Mouse (Mus musculus) heart, adult 18-20 months (tissue): ENCODE results near the gene Rer1. TPM values are rescaled to one million over a fixed set of nuclear protein-coding genes. Genes with fewer than 3 reads are reported as not detected.

Experiments
- DNase-seq, 2 experiments: peaks; one replicate each; pipeline ENCODE4 v3.0.0; 2021 to 2022; ENCODE audit warnings: mixed read lengths in 1 of 2
- total RNA-seq, 2 experiments: library from RNA; stranded (reverse); gene quantifications; 2 replicates each; pipeline ENCODE4 v1.2.3; 2021

Rer1 gene
- total RNA-seq, 2 experiments from 2014 or later, result 72.0 to 75.8 TPM

- no peak for DNase-seq
Observed at GRCm38 (mm10) chr4:155024170-155025010, 61.8 kb downstream of the Rer1 start.

Other genes with a start within 250 kb of the Rer1 start
- under 1 TPM; 0.15 to 0.18 TPM for gene Ttc34, start 248.9 kb downstream of the Rer1 start, total RNA-seq
- gene Mmel1, start 216.8 kb downstream of the Rer1 start, total RNA-seq, result under 1 TPM; 0.10 to 0.13 TPM
- gene Fam213b, start 187.2 kb downstream of the Rer1 start, total RNA-seq, result 10 to 100 TPM; 82.5 to 98.2 TPM
- gene Tnfrsf14, start 157.8 kb downstream of the Rer1 start, total RNA-seq, result 1 to 10 TPM; 5.3 to 7.1 TPM
- gene Hes5, start 125.5 kb downstream of the Rer1 start, total RNA-seq, result under 1 TPM; 0.31 to 0.67 TPM
- 10 to 100 TPM; 38.7 to 41.4 TPM for gene Pank4, start 122.3 kb downstream of the Rer1 start, total RNA-seq
- under 1 TPM in 1 of 2 experiments, not detected in 1; 0.28 TPM for gene Plch2, start 29.6 kb downstream of the Rer1 start, total RNA-seq
- 10 to 100 TPM; 20.7 to 22.0 TPM for gene Pex10, start 19.4 kb downstream of the Rer1 start, total RNA-seq
- 1 to 10 TPM; 1.0 to 2.3 TPM for gene Morn1, start 195 bp upstream of the Rer1 start, total RNA-seq
- gene Ski, start 136.2 kb upstream of the Rer1 start, total RNA-seq, result 10 to 100 TPM; 48.6 to 50.2 TPM
- gene Faap20, start 163.4 kb upstream of the Rer1 start, total RNA-seq, result 10 to 100 TPM; 19.2 to 20.3 TPM